Mouse (Mus musculus): ENCODE measurements around the gene Adgrd1.

DNA sequence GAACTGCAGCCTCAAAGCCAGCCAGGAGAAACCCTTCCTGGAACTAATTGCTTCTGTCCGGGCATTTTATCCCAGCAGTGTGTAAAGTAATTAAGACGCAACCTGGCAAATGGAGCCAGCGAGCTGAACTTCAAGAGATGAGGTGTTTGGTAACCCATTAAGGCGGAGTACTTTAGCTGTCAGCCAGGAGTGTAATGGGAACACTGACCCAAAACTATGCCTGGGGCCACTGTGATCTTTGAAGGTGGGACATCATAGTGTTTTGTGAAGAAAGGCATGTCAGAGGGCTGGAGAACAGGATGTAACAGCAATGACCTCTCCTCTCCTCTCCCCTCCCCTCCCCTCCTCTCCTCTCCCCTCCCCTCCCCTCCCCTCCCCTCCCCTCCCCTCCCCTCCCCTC is 7.5 kb downstream of the Adgrd1 start:
- TF ChIP-seq GATA1 (IDR thresholded peaks at IDR 0.05; ENCODE audit: borderline replicate concordance, low read length) (no peak), FLI1 (IDR thresholded peaks at IDR 0.05; ENCODE audit: low read length) (no peak)

Data from megakaryocyte, embryonic 14.5 days (primary cell).